Mouse (Mus musculus) spleen, adult 12 weeks (tissue): ENCODE measurements around the gene Cdc5l.

Experiments
- DNase-seq: peaks from one replicate; pipeline ENCODE4 v3.0.0; 2022; ENCODE audit warnings: low spot score

Cdc5l gene

GRCm38 (mm10) chr17:45364871-45365270, 68.7 kb downstream of the Cdc5l start:
- no peak for DNase-seq

GRCm38 (mm10) chr17:45360950-45361349, 72.6 kb downstream of the Cdc5l start:
- no peak for DNase-seq

DNA sequence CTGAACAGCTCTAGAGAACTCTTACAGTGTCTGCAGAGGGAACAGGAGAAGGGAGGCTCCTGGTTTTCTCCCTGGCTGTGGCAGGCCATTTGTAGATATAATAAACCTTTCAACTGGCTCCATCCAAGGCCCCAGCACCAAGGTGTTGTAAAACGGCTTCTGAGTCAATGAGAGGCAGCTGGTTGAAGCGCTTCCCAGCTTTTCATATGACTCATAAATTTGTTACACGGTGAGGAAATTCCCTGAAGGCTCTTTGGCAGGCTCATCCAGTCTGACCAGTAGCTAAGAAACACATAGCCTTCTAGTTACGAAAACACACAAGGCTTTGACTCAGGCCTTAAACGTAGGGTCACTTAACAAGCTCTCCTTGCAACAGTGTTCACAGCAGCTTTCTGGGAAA, 74.1 kb downstream of the Cdc5l start:
- no peak for DNase-seq

GRCm38 (mm10) chr17:45356431-45356830, 77.1 kb downstream of the Cdc5l start:
- no peak for DNase-seq

- DNase-seq, result no peak
Observed at GRCm38 (mm10) chr17:45347951-45348350, 85.6 kb downstream of the Cdc5l start.
